Mouse (Mus musculus) testis, adult 2 months (tissue): Measurements from ENCODE around the gene Cfap61.

Experiments
- CTCF ChIP-seq: fragments of 200-500 bp; IDR thresholded peaks from 2 replicates; pipeline ENCODE4 v1.5.1; 2012; ENCODE audit warnings: low read depth, mild to moderate bottlenecking, inconsistent platforms, low read length, moderate library complexity; ENCODE audit not compliant: control insufficient read depth, insufficient read depth, insufficient replicate concordance
- POLR2A ChIP-seq: fragments of 200-500 bp; IDR thresholded peaks from 2 replicates; pipeline ENCODE4 v1.6.1; 2012; ENCODE audit warnings: low read depth, mild to moderate bottlenecking, inconsistent platforms, low read length, moderate library complexity; ENCODE audit not compliant: control insufficient read depth

GRCm38 (mm10) chr2:146223176-146223905, 288.8 kb downstream of the Cfap61 start:
- TF ChIP-seq CTCF = no peak
- TF ChIP-seq POLR2A = no peak
